Mouse (Mus musculus): Measurements from ENCODE around the gene Arhgef38.

Gene Arhgef38

GRCm38 (mm10) chr3:133163913-133164406 lies 70.8 kb downstream of the Arhgef38 start:
- no peak for DNase-seq (ENCODE audit: low read depth)

GRCm38 (mm10) chr3:133163174-133163573 lies 71.6 kb downstream of the Arhgef38 start:
- DNase-seq (ENCODE audit: low read depth), result no peak

GRCm38 (mm10) chr3:133161407-133161806 lies 73.3 kb downstream of the Arhgef38 start:
- no peak for DNase-seq (ENCODE audit: low read depth)

- no peak for DNase-seq (ENCODE audit: low read depth)
These were observed 76.5 kb downstream of the Arhgef38 start for GRCm38 (mm10) chr3:133158260-133158659.

- no peak for DNase-seq (ENCODE audit: low read depth)
These were observed 80.1 kb downstream of the Arhgef38 start for GRCm38 (mm10) chr3:133154683-133155082.

- DNase-seq (ENCODE audit: low read depth), result peak; percentile 15
These were observed 81.1 kb downstream of the Arhgef38 start for GRCm38 (mm10) chr3:133153629-133154028.

GRCm38 (mm10) chr3:133152831-133153230 lies 81.9 kb downstream of the Arhgef38 start:
- DNase-seq (ENCODE audit: low read depth), result no peak

GRCm38 (mm10) chr3:133151629-133152028 lies 83.1 kb downstream of the Arhgef38 start:
- no peak for DNase-seq (ENCODE audit: low read depth)

GRCm38 (mm10) chr3:133144511-133145147 lies 90.1 kb downstream of the Arhgef38 start:
- DNase-seq (ENCODE audit: low read depth), result no peak

- DNase-seq (ENCODE audit: low read depth), result no peak
These were observed 92.9 kb downstream of the Arhgef38 start for GRCm38 (mm10) chr3:133141877-133142276.

GRCm38 (mm10) chr3:133132611-133133010 lies 102.1 kb downstream of the Arhgef38 start:
- no peak for DNase-seq (ENCODE audit: low read depth)

GRCm38 (mm10) chr3:133131372-133131771 lies 103.4 kb downstream of the Arhgef38 start:
- DNase-seq (ENCODE audit: low read depth), result no peak

- no peak for DNase-seq (ENCODE audit: low read depth)
These were observed 121.5 kb downstream of the Arhgef38 start for GRCm38 (mm10) chr3:133113281-133113680.

GRCm38 (mm10) chr3:133111741-133112140 lies 123.0 kb downstream of the Arhgef38 start:
- peak; percentile 88 for DNase-seq (ENCODE audit: low read depth)

GRCm38 (mm10) chr3:133109844-133110243 lies 124.9 kb downstream of the Arhgef38 start:
- DNase-seq (ENCODE audit: low read depth), result no peak

GRCm38 (mm10) chr3:133108731-133109130 lies 126.0 kb downstream of the Arhgef38 start:
- DNase-seq (ENCODE audit: low read depth), result no peak

GRCm38 (mm10) chr3:133104436-133104835 lies 130.3 kb downstream of the Arhgef38 start:
- no peak for DNase-seq (ENCODE audit: low read depth)

GRCm38 (mm10) chr3:133103768-133104167 lies 131.0 kb downstream of the Arhgef38 start:
- peak; percentile 45 for DNase-seq (ENCODE audit: low read depth)

GRCm38 (mm10) chr3:133098909-133099308 lies 135.8 kb downstream of the Arhgef38 start:
- no peak for DNase-seq (ENCODE audit: low read depth)

- DNase-seq (ENCODE audit: low read depth), result no peak
These were observed 136.4 kb downstream of the Arhgef38 start for GRCm38 (mm10) chr3:133098336-133098735.

GRCm38 (mm10) chr3:133097936-133098335 lies 136.8 kb downstream of the Arhgef38 start:
- DNase-seq (ENCODE audit: low read depth), result no peak

GRCm38 (mm10) chr3:133094305-133094704 lies 140.4 kb downstream of the Arhgef38 start:
- DNase-seq (ENCODE audit: low read depth), result no peak

- peak; percentile 47 for DNase-seq (ENCODE audit: low read depth)
These were observed 141.8 kb downstream of the Arhgef38 start for GRCm38 (mm10) chr3:133092936-133093335.

- no peak for DNase-seq (ENCODE audit: low read depth)
These were observed 142.4 kb downstream of the Arhgef38 start for GRCm38 (mm10) chr3:133092274-133092853.
